Mouse (Mus musculus): ENCODE data around the gene Jmjd4.

- TF ChIP-seq CTCF (IDR thresholded peaks at IDR 0.05 in 2 of 3, conservative IDR thresholded peaks at IDR 0.05 in 1 of 3; ENCODE audit: control insufficient read depth in 1 of 3, insufficient read depth in 1 of 3, low read depth in 2 of 3, low read length in 3 of 3, poor library complexity in 1 of 3, severe bottlenecking in 1 of 3) (no peak), TCF12 (IDR thresholded peaks at IDR 0.05; ENCODE audit: low read depth, low read length) (no peak), NRF1 (IDR thresholded peaks at IDR 0.05; ENCODE audit: insufficient read depth, low read depth, low read length, poor library complexity, severe bottlenecking) (no peak), POLR2A (IDR thresholded peaks at IDR 0.05; ENCODE audit: control insufficient read depth in 1 of 2, insufficient read depth in 1 of 2, low read depth in 1 of 2, low read length in 2 of 2, poor library complexity in 1 of 2) (no peak), ZMIZ1 (IDR thresholded peaks at IDR 0.05; ENCODE audit: low read depth, low read length) (no peak), EP300 (IDR thresholded peaks at IDR 0.05; ENCODE audit: low read depth in 1 of 2, low read length in 2 of 2) (no peak), MXI1 (IDR thresholded peaks at IDR 0.05; ENCODE audit: low read depth, low read length) (no peak)
Observed at GRCm38 (mm10) chr11:59400876-59401275, 49.0 kb upstream of the Jmjd4 start.
